Mouse (Mus musculus) telencephalon, adult 2 months (tissue): ENCODE data around the gene Rgl3.

ENCODE experiments used
- DNase-seq: peaks from one replicate; pipeline ENCODE4 v3.0.0-alpha.2; 2011; ENCODE audit warnings: low read depth, low spot score

Gene Rgl3

GRCm38 (mm10) chr9:21948146-21948545 lies 41.1 kb downstream of the Rgl3 start:
- no peak for DNase-seq

GRCm38 (mm10) chr9:21947540-21948130 lies 41.6 kb downstream of the Rgl3 start:
- DNase-seq: no peak

GRCm38 (mm10) chr9:21944267-21944666 lies 45.0 kb downstream of the Rgl3 start:
- DNase-seq: no peak

GRCm38 (mm10) chr9:21943638-21944037 lies 45.6 kb downstream of the Rgl3 start:
- DNase-seq: no peak

GRCm38 (mm10) chr9:21943046-21943445 lies 46.2 kb downstream of the Rgl3 start:
- no peak for DNase-seq

GRCm38 (mm10) chr9:21938234-21938855 lies 50.9 kb downstream of the Rgl3 start:
- DNase-seq: no peak

GRCm38 (mm10) chr9:21937711-21938175 lies 51.5 kb downstream of the Rgl3 start:
- DNase-seq: no peak

- DNase-seq: peak; percentile 97
Observed at GRCm38 (mm10) chr9:21936692-21937570, 52.3 kb downstream of the Rgl3 start, which contains the start of gene Plppr2. Plppr2 (plus strand) TSS chr9:21937033.

GRCm38 (mm10) chr9:21935466-21936131 lies 53.6 kb downstream of the Rgl3 start:
- no peak for DNase-seq

GRCm38 (mm10) chr9:21934021-21934420 lies 55.2 kb downstream of the Rgl3 start:
- no peak for DNase-seq

- DNase-seq: no peak
Observed at GRCm38 (mm10) chr9:21932445-21933137, 56.7 kb downstream of the Rgl3 start.

GRCm38 (mm10) chr9:21932006-21932405 lies 57.2 kb downstream of the Rgl3 start:
- no peak for DNase-seq

GRCm38 (mm10) chr9:21929208-21929607 lies 60.0 kb downstream of the Rgl3 start:
- no peak for DNase-seq

GRCm38 (mm10) chr9:21927208-21927753 lies 62.0 kb downstream of the Rgl3 start, which contains the start of the genes Ccdc159 and Tmem205:
Ccdc159 (plus strand) TSS chr9:21927471.
Tmem205 (minus strand) TSS chr9:21927556.
- peak; percentile 98 for DNase-seq

GRCm38 (mm10) chr9:21926784-21927183 lies 62.5 kb downstream of the Rgl3 start:
- DNase-seq: no peak

GRCm38 (mm10) chr9:21926155-21926554 lies 63.1 kb downstream of the Rgl3 start:
- DNase-seq: no peak

GRCm38 (mm10) chr9:21925506-21925905 lies 63.7 kb downstream of the Rgl3 start:
- DNase-seq: no peak

- DNase-seq: no peak
Observed at GRCm38 (mm10) chr9:21925034-21925433, 64.2 kb downstream of the Rgl3 start.

- DNase-seq: no peak
Observed at GRCm38 (mm10) chr9:21924099-21924493, 65.2 kb downstream of the Rgl3 start.

- DNase-seq: no peak
Observed at GRCm38 (mm10) chr9:21923490-21924098, 65.7 kb downstream of the Rgl3 start.
